Mouse (Mus musculus) C2C12 (cell line): ENCODE measurements at regions not wholly inside any gene's neighbourhood (a gene's known extent, or its start where the extent isn't known, plus 50 kb on each side); places are given as distances from the start of the nearest gene placed in this dataset.

Experiments
- CEBPB ChIP-seq: IDR thresholded peaks from one replicate; pipeline ENCODE4 v1.6.1; 2011; ENCODE audit warnings: low read depth, mild to moderate bottlenecking, control low read depth, moderate library complexity
- CTCF ChIP-seq: IDR thresholded peaks from one replicate; pipeline ENCODE4 v1.5.1; 2011; ENCODE audit not compliant: control insufficient read depth, insufficient read depth, insufficient read length
- FOSL1 ChIP-seq: IDR thresholded peaks from one replicate; pipeline ENCODE4 v1.8.0; 2011; ENCODE audit warnings: mild to moderate bottlenecking, low read length; ENCODE audit not compliant: poor library complexity, insufficient read depth, severe bottlenecking
- MAX ChIP-seq: IDR thresholded peaks from one replicate; pipeline ENCODE4 v1.6.1; 2011; ENCODE audit warnings: mild to moderate bottlenecking, control low read depth
- MYOD1 ChIP-seq: IDR thresholded peaks from one replicate; pipeline ENCODE4 v1.6.1; 2011; ENCODE audit warnings: low read depth; ENCODE audit not compliant: control insufficient read depth, insufficient read length
- MYOG ChIP-seq: IDR thresholded peaks from one replicate; pipeline ENCODE4 v1.6.1; 2011; ENCODE audit not compliant: control insufficient read depth, insufficient read length; ENCODE audit errors: extremely low read depth
- USF1 ChIP-seq: IDR thresholded peaks from one replicate; pipeline ENCODE4 v1.6.1; 2011; ENCODE audit warnings: low read depth, mild to moderate bottlenecking, control low read depth, moderate library complexity

DNA sequence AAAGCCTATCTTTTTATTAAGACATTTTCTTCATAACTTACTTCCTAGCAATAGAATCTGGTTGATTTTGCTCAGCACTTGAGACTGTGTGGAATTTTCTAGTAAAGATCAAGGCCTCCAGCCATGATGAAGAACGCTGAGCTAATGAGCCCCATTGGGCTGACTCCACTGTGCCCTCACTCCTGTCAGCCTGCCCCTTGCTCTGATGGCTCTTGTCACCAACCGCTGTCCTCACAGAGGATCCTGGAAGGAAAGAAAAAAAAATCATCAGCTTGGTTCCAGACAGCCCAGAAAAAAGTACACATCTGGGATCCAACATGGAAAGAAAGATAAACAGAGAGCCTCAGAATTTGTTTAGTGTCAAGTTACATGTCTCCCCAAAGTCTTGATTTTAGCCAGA, 88.2 kb upstream of the L3mbtl4 start:
- TF ChIP-seq MYOD1 (no peak), CTCF (no peak), MYOG (no peak), USF1 (no peak), CEBPB (no peak), MAX (no peak), FOSL1 (no peak)
